Mouse (Mus musculus) MEL (cell line): Measurements from ENCODE around the gene Dlk2.

Experiments
- CTCF ChIP-seq, 3 experiments: IDR thresholded peaks in 2 of 3; conservative IDR thresholded peaks in 1 of 3; 2 replicates each; pipeline ENCODE4 v1.5.1; 2011 to 2012; ENCODE audit warnings: low read length in 3 of 3, low read depth in 2 of 3, mild to moderate bottlenecking in 2 of 3, improper control_type of control experiment in 1 of 3, inconsistent platforms in 1 of 3, mixed read lengths in 1 of 3, moderate library complexity in 1 of 3; ENCODE audit not compliant: control insufficient read depth in 1 of 3, insufficient read depth in 1 of 3, poor library complexity in 1 of 3, severe bottlenecking in 1 of 3
- GABPA ChIP-seq: IDR thresholded peaks from 2 replicates; pipeline ENCODE4 v1.6.1; 2012; ENCODE audit warnings: low read depth, mild to moderate bottlenecking, inconsistent platforms, low read length, improper control_type of control experiment, moderate library complexity
- MAFK ChIP-seq: IDR thresholded peaks from 2 replicates; pipeline ENCODE4 v1.6.1; 2011; ENCODE audit warnings: low read depth, mild to moderate bottlenecking, low read length, improper control_type of control experiment, borderline replicate concordance
- MXI1 ChIP-seq: IDR thresholded peaks from 2 replicates; pipeline ENCODE4 v1.6.1; 2011; ENCODE audit warnings: mild to moderate bottlenecking, low read depth, low read length, improper control_type of control experiment
- POLR2A ChIP-seq, 2 experiments: IDR thresholded peaks; 2 replicates each; pipeline ENCODE4 v1.6.1; 2011 to 2012; ENCODE audit warnings: low read length in 2 of 2, mild to moderate bottlenecking in 2 of 2, control low read depth in 1 of 2, improper control_type of control experiment in 1 of 2, low read depth in 1 of 2, moderate library complexity in 1 of 2; ENCODE audit not compliant: control insufficient read depth in 1 of 2, insufficient read depth in 1 of 2, poor library complexity in 1 of 2
- TAL1 ChIP-seq: IDR thresholded peaks from 2 replicates; pipeline ENCODE4 v1.6.1; 2012; ENCODE audit warnings: mild to moderate bottlenecking, inconsistent platforms, low read length, moderate library complexity, mixed read lengths
- UBTF ChIP-seq: IDR thresholded peaks from 2 replicates; pipeline ENCODE4 v1.6.1; 2012; ENCODE audit warnings: low read depth, mild to moderate bottlenecking, inconsistent platforms, low read length, improper control_type of control experiment, moderate library complexity, borderline replicate concordance; ENCODE audit not compliant: insufficient read depth
- USF1 ChIP-seq: IDR thresholded peaks from 2 replicates; pipeline ENCODE4 v1.6.1; 2014; ENCODE audit warnings: low read depth, mild to moderate bottlenecking, inconsistent platforms, low read length, improper control_type of control experiment, moderate library complexity
- USF2 ChIP-seq, 2 experiments: IDR thresholded peaks; 2 replicates each; pipeline ENCODE4 v1.6.1; 2011 to 2012; ENCODE audit warnings: improper control_type of control experiment in 2 of 2, low read length in 2 of 2, borderline replicate concordance in 1 of 2, inconsistent platforms in 1 of 2, low read depth in 1 of 2, mild to moderate bottlenecking in 1 of 2; ENCODE audit not compliant: insufficient read depth in 1 of 2
- ZC3H11A ChIP-seq: IDR thresholded peaks from 2 replicates; pipeline ENCODE4 v1.6.1; 2012; ENCODE audit warnings: low read depth, mild to moderate bottlenecking, inconsistent platforms, low read length, improper control_type of control experiment
- ZMIZ1 ChIP-seq: IDR thresholded peaks from 2 replicates; pipeline ENCODE4 v1.6.1; 2012; ENCODE audit warnings: low read depth, mild to moderate bottlenecking, inconsistent platforms, low read length, improper control_type of control experiment, moderate library complexity

- TF ChIP-seq POLR2A (IDR thresholded peaks at IDR 0.05; ENCODE audit: control insufficient read depth in 1 of 2, insufficient read depth in 1 of 2, low read depth in 1 of 2, low read length in 2 of 2, poor library complexity in 1 of 2) (no peak), USF2 (IDR thresholded peaks at IDR 0.05; ENCODE audit: borderline replicate concordance in 1 of 2, insufficient read depth in 1 of 2, low read depth in 1 of 2, low read length in 2 of 2) (no peak), ZMIZ1 (no peak), MXI1 (no peak), MAFK (no peak), CTCF (IDR thresholded peaks at IDR 0.05 in 2 of 3, conservative IDR thresholded peaks at IDR 0.05 in 1 of 3; ENCODE audit: control insufficient read depth in 1 of 3, insufficient read depth in 1 of 3, low read depth in 2 of 3, low read length in 3 of 3, poor library complexity in 1 of 3, severe bottlenecking in 1 of 3) (no peak), ZC3H11A (no peak), TAL1 (no peak), USF1 (no peak), GABPA (no peak), UBTF (no peak)
Measured at GRCm38 (mm10) chr17:46272058-46272457, 25.2 kb upstream of the Dlk2 start.
